Mouse (Mus musculus): ENCODE measurements at regions not wholly inside any gene's neighbourhood (a gene's known extent, or its start where the extent isn't known, plus 50 kb on each side); places are given as distances from the start of the nearest gene placed in this dataset.

DNA sequence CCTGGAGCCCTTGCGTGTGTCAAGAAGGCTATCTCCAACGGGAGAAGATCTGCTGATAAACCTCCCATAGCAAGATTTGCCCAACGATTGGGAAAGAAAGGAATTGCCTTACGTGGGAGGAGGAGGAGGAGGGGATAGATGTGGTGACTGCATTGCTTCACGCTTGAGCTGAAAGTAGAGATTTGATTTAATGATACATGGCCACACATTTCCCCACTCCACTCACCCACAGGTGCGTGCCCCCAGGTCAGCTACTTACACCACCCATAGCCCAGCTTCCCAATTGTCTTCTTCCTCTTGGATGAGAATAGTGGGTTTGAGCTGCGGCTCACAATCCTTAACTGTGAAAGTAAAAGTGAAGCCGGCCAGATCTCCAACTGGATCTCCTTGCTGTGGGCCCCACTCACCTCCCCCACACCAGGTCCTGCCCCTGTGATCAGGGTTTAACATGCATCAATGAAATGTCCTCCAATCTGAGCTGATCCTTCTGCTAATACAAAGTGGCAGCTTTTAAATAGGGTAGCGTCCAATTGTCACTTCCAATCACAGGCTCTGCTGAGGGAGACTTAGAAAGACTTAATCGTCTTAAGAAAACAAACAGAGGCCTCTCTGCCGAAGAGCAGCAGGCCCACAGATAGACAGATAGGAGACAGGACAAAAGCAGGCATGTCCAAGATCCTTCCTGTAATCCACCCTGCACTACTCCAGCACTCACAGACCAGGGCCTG, 281.8 kb upstream of the Prox1 start:
- no peaks in the 10 kb centered on the region for H3K9me3 ChIP-seq (ENCODE audit: control insufficient read depth, low read length)
- peaks cover 8% of the 10 kb centered on the region for H3K4me1 ChIP-seq (ENCODE audit: control insufficient read depth, insufficient read depth, low read length)
- no peak overlapping the region for H3K4me3 ChIP-seq (replicated peaks; ENCODE audit: low read depth, low read length)
- ATAC-seq (ENCODE audit: low FRiP score, low TSS enrichment) (no peak), DNase-seq (peak; percentile 24)
- no peaks in the 10 kb centered on the region for H3K36me3 ChIP-seq (ENCODE audit: control insufficient read depth, insufficient read depth, low read length)
- WGBS = 35% methylated on average over 11 of the region's 11 CpGs
- H3K27me3 ChIP-seq (ENCODE audit: control insufficient read depth, insufficient read depth, low read length) = 0 out of 2 replicates have a peak, but pooled peaks cover 3% of the 10 kb centered on the region
- H3K27ac ChIP-seq (replicated peaks; ENCODE audit: low read depth, low read length) = no peak overlapping the region
- no peak overlapping the region for H3K4me2 ChIP-seq (ENCODE audit: low read length)
- H3K9ac ChIP-seq (replicated peaks; ENCODE audit: low read length) = no peak overlapping the region

DNA sequence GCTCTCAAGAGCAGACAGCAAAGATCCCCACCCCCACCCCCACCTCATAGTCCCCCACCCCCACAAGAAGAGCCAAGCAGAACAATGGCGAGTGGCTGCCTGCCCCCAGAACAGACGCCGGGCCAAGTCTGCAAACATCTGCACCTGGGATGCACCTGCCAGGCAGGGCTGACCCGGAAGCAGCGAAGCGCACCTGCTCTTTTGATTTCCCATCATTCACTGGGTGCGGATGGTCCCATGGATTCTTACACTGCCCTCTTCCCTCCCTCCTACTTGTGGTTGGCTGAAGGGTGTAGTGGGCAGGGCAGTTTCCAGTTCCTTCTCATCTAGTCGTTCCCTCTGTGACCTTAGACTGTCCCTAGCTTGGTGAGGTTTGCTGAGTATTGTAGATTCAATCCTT, 277.7 kb upstream of the Prox1 start:
- no peak overlapping the region for H3K4me3 ChIP-seq (replicated peaks; ENCODE audit: low read depth, low read length)
- no peak overlapping the region for H3K9ac ChIP-seq (replicated peaks; ENCODE audit: low read length)
- H3K27me3 ChIP-seq (ENCODE audit: control insufficient read depth, insufficient read depth, low read length) = no peaks in the 10 kb centered on the region
- no peaks in the 10 kb centered on the region for H3K9me3 ChIP-seq (ENCODE audit: control insufficient read depth, low read length)
- 0 out of 2 replicates have a peak, but pooled peaks cover 4% of the 10 kb centered on the region for H3K4me1 ChIP-seq (ENCODE audit: control insufficient read depth, insufficient read depth, low read length)
- 33% methylated on average over 8 of the region's 8 CpGs for WGBS
- no peak overlapping the region for H3K4me2 ChIP-seq (ENCODE audit: low read length)
- DNase-seq (no peak), ATAC-seq (ENCODE audit: low FRiP score, low TSS enrichment) (no peak)
- H3K27ac ChIP-seq (replicated peaks; ENCODE audit: low read depth, low read length) = no peak overlapping the region
- no peaks in the 10 kb centered on the region for H3K36me3 ChIP-seq (ENCODE audit: control insufficient read depth, insufficient read depth, low read length)

DNA sequence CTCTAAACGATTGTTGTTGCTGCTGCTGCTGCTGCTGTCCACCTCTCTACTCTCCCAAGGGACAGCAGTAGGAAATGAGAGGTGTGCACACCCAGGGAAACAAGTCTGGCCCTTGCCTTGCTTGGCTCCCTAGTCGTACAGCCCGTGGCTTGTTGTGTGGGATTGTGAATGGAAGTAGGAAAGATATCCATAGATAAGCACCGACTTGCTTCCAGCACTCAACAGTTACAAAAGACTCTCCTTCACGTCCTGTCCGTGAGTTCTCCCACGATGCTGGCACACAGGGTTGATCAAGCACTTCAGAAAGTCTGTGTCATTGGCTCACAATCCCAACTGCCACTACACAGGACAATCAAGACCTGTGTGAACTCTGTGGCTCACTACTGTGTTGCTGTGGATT, 276.7 kb upstream of the Prox1 start:
- Histone ChIP-seq H3K36me3 (ENCODE audit: control insufficient read depth, insufficient read depth, low read length) (no peaks in the 10 kb centered on the region), H3K4me3 (replicated peaks; ENCODE audit: low read depth, low read length) (no peak overlapping the region), H3K4me1 (ENCODE audit: control insufficient read depth, insufficient read depth, low read length) (0 out of 2 replicates have a peak, but pooled peaks cover 4% of the 10 kb centered on the region), H3K9ac (replicated peaks; ENCODE audit: low read length) (no peak overlapping the region), H3K9me3 (ENCODE audit: control insufficient read depth, low read length) (no peaks in the 10 kb centered on the region), H3K27ac (replicated peaks; ENCODE audit: low read depth, low read length) (no peak overlapping the region), H3K4me2 (ENCODE audit: low read length) (no peak overlapping the region), H3K27me3 (ENCODE audit: control insufficient read depth, insufficient read depth, low read length) (no peaks in the 10 kb centered on the region)
- WGBS = 84% methylated on average over 7 of the region's 7 CpGs
- ATAC-seq (ENCODE audit: low FRiP score, low TSS enrichment) (no peak), DNase-seq (no peak)

GRCm38 (mm10) chr1:190446676-190447075, 276.2 kb upstream of the Prox1 start:
- no peak for DNase-seq
- H3K36me3 ChIP-seq (ENCODE audit: control insufficient read depth, insufficient read depth, low read length) = no peaks in the 10 kb centered on the region
- H3K9me3 ChIP-seq (ENCODE audit: control insufficient read depth, low read length) = no peaks in the 10 kb centered on the region

DNA sequence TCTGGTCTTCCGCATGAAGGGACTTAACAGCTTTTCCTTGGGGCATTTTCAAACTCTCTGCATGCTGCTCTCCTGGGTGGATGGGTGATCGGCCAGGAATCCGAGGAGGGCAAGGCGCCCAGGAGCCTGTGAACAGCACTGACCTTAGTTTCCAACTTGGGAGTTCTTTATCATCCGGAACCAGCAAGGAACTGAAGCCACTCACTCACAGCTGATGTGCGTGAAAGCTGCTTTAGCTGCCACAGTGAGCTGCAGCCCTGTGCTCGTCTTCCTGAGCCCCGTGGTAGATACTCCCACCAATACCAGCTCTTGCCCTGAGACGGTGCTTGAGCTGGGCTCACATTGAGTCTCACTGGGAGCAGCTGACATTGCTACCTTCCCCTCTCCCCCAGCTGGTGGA, 273.9 kb upstream of the Prox1 start:
- ATAC-seq (ENCODE audit: low FRiP score, low TSS enrichment) (no peak), DNase-seq (no peak)
- H3K4me1 ChIP-seq (ENCODE audit: control insufficient read depth, insufficient read depth, low read length) = 0 out of 2 replicates have a peak, but pooled peaks cover 4% of the 10 kb centered on the region
- no peaks in the 10 kb centered on the region for H3K36me3 ChIP-seq (ENCODE audit: control insufficient read depth, insufficient read depth, low read length)
- no peaks in the 10 kb centered on the region for H3K9me3 ChIP-seq (ENCODE audit: control insufficient read depth, low read length)
- H3K27me3 ChIP-seq (ENCODE audit: control insufficient read depth, insufficient read depth, low read length) = no peaks in the 10 kb centered on the region
- H3K4me3 ChIP-seq (replicated peaks; ENCODE audit: low read depth, low read length) = no peak overlapping the region
- H3K4me2 ChIP-seq (ENCODE audit: low read length) = no peak overlapping the region
- no peak overlapping the region for H3K9ac ChIP-seq (replicated peaks; ENCODE audit: low read length)
- WGBS = 68% methylated on average over 9 of the region's 9 CpGs
- no peak overlapping the region for H3K27ac ChIP-seq (replicated peaks; ENCODE audit: low read depth, low read length)

More at GRCm38 (mm10) chr1:190446676-190447075, 276.2 kb upstream of the Prox1 start:
- H3K9ac ChIP-seq (replicated peaks; ENCODE audit: low read length) = no peak overlapping the region
- no peaks in the 10 kb centered on the region for H3K27me3 ChIP-seq (ENCODE audit: control insufficient read depth, insufficient read depth, low read length)
- no peak overlapping the region for H3K4me3 ChIP-seq (replicated peaks; ENCODE audit: low read depth, low read length)
- no peak for ATAC-seq (ENCODE audit: low FRiP score, low TSS enrichment)
- no peak overlapping the region for H3K27ac ChIP-seq (replicated peaks; ENCODE audit: low read depth, low read length)
- 80% methylated on average over 5 of the region's 5 CpGs for WGBS
- H3K4me1 ChIP-seq (ENCODE audit: control insufficient read depth, insufficient read depth, low read length) = 0 out of 2 replicates have a peak, but pooled peaks cover 4% of the 10 kb centered on the region
- H3K4me2 ChIP-seq (ENCODE audit: low read length) = no peak overlapping the region

DNA sequence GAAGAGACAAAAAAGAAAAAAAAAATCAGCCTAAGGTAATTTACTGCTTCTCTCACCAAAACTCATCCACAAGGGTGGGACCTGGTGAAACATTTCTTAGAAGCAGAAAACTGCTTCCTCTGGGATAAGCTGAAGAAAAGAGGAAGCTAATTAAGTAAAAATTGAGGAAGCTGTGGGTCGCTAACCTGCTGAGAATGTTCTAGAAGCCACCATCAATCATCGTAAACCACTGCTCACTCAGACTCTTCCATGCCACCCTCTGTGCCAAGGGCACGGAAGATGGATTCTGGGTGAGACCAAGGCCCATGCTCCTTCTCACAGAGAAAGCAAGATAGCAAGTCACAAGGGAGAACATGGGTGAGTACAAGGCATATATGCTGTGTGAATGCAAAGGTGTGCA, 272.7 kb upstream of the Prox1 start:
- no peak for DNase-seq

GRCm38 (mm10) chr1:190442166-190442565, 271.7 kb upstream of the Prox1 start:
- ATAC-seq (ENCODE audit: low FRiP score, low TSS enrichment) (no peak), DNase-seq (no peak)
- Histone ChIP-seq H3K9me3 (ENCODE audit: control insufficient read depth, low read length) (no peaks in the 10 kb centered on the region), H3K9ac (replicated peaks; ENCODE audit: low read length) (no peak overlapping the region), H3K4me3 (replicated peaks; ENCODE audit: low read depth, low read length) (no peak overlapping the region), H3K4me2 (ENCODE audit: low read length) (no peak overlapping the region), H3K36me3 (ENCODE audit: control insufficient read depth, insufficient read depth, low read length) (no peaks in the 10 kb centered on the region), H3K4me1 (ENCODE audit: control insufficient read depth, insufficient read depth, low read length) (no peaks in the 10 kb centered on the region), H3K27ac (replicated peaks; ENCODE audit: low read depth, low read length) (no peak overlapping the region), H3K27me3 (ENCODE audit: control insufficient read depth, insufficient read depth, low read length) (no peaks in the 10 kb centered on the region)
- 87% methylated on average over 4 of the region's 4 CpGs for WGBS

More for the DNA sequence above, 272.7 kb upstream of the Prox1 start:
- no peak for ATAC-seq (ENCODE audit: low FRiP score, low TSS enrichment)
- Histone ChIP-seq H3K9ac (replicated peaks; ENCODE audit: low read length) (no peak overlapping the region), H3K9me3 (ENCODE audit: control insufficient read depth, low read length) (no peaks in the 10 kb centered on the region), H3K27ac (replicated peaks; ENCODE audit: low read depth, low read length) (no peak overlapping the region), H3K36me3 (ENCODE audit: control insufficient read depth, insufficient read depth, low read length) (no peaks in the 10 kb centered on the region), H3K4me2 (ENCODE audit: low read length) (no peak overlapping the region), H3K4me1 (ENCODE audit: control insufficient read depth, insufficient read depth, low read length) (0 out of 2 replicates have a peak, but pooled peaks cover 2% of the 10 kb centered on the region), H3K27me3 (ENCODE audit: control insufficient read depth, insufficient read depth, low read length) (no peaks in the 10 kb centered on the region), H3K4me3 (replicated peaks; ENCODE audit: low read depth, low read length) (no peak overlapping the region)
- 93% methylated on average over 3 of the region's 3 CpGs for WGBS

- H3K4me2 ChIP-seq (ENCODE audit: low read length) = no peak overlapping the region
Observed at GRCm38 (mm10) chr1:190438789-190439188, 268.3 kb upstream of the Prox1 start.

DNA sequence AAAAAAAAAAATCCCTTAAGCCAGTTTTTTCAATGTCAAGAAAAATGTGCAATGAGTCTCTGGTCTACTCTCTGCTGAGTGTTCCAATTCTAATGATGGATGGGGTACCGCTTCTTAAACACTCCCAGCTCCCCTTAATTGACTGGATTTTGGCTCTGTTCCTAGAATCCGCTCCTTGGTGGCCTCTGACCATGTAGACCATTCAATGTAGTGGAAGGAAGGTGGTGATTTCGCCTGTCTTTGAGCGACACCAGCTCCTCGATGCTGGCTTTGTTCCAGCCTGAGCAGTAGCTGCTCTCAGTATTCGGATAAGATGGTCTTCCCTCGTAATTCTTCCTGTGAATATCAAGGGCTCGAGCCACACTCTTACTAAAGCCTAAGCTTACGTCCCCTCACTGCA, 252.4 kb upstream of the Prox1 start:
- Histone ChIP-seq H3K36me3 (ENCODE audit: control insufficient read depth, insufficient read depth, low read length) (no peaks in the 10 kb centered on the region), H3K9me3 (ENCODE audit: control insufficient read depth, low read length) (0 out of 2 replicates have a peak, but pooled peaks cover 4% of the 10 kb centered on the region), H3K9ac (replicated peaks; ENCODE audit: low read length) (no peak overlapping the region), H3K4me2 (ENCODE audit: low read length) (no peak overlapping the region), H3K4me3 (replicated peaks; ENCODE audit: low read depth, low read length) (no peak overlapping the region), H3K4me1 (ENCODE audit: control insufficient read depth, insufficient read depth, low read length) (no peaks in the 10 kb centered on the region), H3K27ac (replicated peaks; ENCODE audit: low read depth, low read length) (no peak overlapping the region), H3K27me3 (ENCODE audit: control insufficient read depth, insufficient read depth, low read length) (no peaks in the 10 kb centered on the region)
- 60% methylated on average over 9 of the region's 9 CpGs for WGBS
- DNase-seq (peak; percentile 57), ATAC-seq (ENCODE audit: low FRiP score, low TSS enrichment) (no peak)

More at GRCm38 (mm10) chr1:190438789-190439188, 268.3 kb upstream of the Prox1 start:
- Histone ChIP-seq H3K27me3 (ENCODE audit: control insufficient read depth, insufficient read depth, low read length) (no peaks in the 10 kb centered on the region), H3K9me3 (ENCODE audit: control insufficient read depth, low read length) (no peaks in the 10 kb centered on the region), H3K4me3 (replicated peaks; ENCODE audit: low read depth, low read length) (no peak overlapping the region), H3K36me3 (ENCODE audit: control insufficient read depth, insufficient read depth, low read length) (no peaks in the 10 kb centered on the region), H3K4me1 (ENCODE audit: control insufficient read depth, insufficient read depth, low read length) (no peaks in the 10 kb centered on the region), H3K9ac (replicated peaks; ENCODE audit: low read length) (no peak overlapping the region), H3K27ac (replicated peaks; ENCODE audit: low read depth, low read length) (no peak overlapping the region)
- DNase-seq = no peak
- no peak for ATAC-seq (ENCODE audit: low FRiP score, low TSS enrichment)
- WGBS = 92% methylated on average over 2 of the region's 2 CpGs
